Mouse (Mus musculus): ENCODE measurements around the gene Ctso. TPM values are rescaled to one million over a fixed set of nuclear protein-coding genes. Genes with fewer than 3 reads are reported as not detected.

Ctso gene
- total RNA-seq, 2 experiments from 2014 or later: 16.8 to 19.8 TPM

- DNase-seq (ENCODE audit: extremely low spot score in 1 of 2, low spot score in 1 of 2): no peak
These were observed 16.6 kb downstream of the Ctso start for GRCm38 (mm10) chr3:81949048-81949447.

- DNase-seq (ENCODE audit: extremely low spot score in 1 of 2, low spot score in 1 of 2): no peak
These were observed 19.4 kb downstream of the Ctso start for GRCm38 (mm10) chr3:81951785-81952184.

- DNase-seq (ENCODE audit: extremely low spot score in 1 of 2, low spot score in 1 of 2): no peak
These were observed 25.1 kb downstream of the Ctso start for GRCm38 (mm10) chr3:81957484-81957883.

DNA sequence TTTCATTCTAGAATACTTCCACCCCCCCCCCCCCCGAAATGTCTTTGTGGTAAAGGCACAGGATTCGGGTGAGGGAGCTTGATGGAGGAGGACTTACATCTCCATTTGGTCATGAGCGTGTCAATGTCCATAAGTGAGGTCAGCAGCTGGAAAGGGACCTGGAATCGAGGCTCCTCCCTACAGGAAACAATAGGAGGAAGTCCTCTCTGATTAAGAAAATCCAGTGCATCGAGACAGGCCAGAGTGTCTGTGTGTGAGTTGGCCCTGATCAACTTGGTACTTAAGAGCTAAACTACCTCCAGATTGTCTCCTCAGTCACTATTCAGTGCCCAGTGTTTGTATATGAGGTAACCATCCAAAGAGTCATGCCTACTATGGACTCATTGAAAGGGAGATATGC, 28.9 kb downstream of the Ctso start:
- DNase-seq (ENCODE audit: extremely low spot score in 1 of 2, low spot score in 1 of 2): no peak

- DNase-seq (ENCODE audit: extremely low spot score in 1 of 2, low spot score in 1 of 2): no peak
These were observed 31.4 kb downstream of the Ctso start for GRCm38 (mm10) chr3:81963768-81964167.

GRCm38 (mm10) chr3:81964596-81964995, 32.2 kb downstream of the Ctso start:
- DNase-seq (ENCODE audit: extremely low spot score in 1 of 2, low spot score in 1 of 2): no peak

GRCm38 (mm10) chr3:81975607-81976006, 43.2 kb downstream of the Ctso start:
- no peak for DNase-seq (ENCODE audit: extremely low spot score in 1 of 2, low spot score in 1 of 2)

DNA sequence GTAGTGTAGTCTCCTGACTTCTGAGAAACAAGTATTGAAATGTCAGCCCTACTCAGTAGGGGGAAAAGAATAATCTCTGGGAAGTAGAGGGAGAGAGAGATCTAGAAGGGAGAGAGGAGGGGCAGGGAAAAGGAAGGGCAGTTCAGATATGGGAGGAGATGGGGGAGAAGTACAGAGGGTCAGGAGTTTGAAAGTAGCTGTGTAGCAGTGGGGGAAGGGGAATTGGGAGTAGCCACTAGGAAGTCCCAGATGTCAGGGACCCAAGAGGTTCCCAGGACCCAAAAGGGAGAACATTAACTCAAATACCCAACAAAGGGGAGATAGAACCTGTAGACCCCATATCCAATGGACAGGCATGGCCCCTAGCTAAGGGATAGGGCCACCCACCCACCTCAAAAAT, 43.7 kb downstream of the Ctso start, which contains the start of gene Tdo2:
Gene Tdo2, minus strand, starts transcription at position 101 of the 400 bp plus-strand sequence.
- no peak for DNase-seq (ENCODE audit: extremely low spot score in 1 of 2, low spot score in 1 of 2)

DNA sequence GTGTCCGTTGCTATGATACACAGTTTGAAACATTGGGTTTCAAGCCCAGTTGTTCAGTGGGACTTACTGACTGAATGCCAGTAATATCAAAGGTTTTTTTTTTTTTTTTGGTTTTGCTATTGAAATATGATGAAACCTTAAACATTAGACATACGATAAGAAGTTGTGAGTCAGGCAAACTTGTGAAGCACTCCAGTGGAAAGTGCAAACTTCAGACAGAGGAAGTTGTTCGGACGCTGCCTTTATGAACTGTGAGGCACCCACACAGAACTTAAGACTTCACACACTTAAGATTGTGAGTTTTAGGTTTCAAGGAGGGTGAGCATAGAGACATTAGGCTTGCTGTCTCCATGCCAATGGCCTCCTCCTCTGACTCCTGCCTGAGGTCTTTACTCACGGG, 49.2 kb downstream of the Ctso start:
- no peak for DNase-seq (ENCODE audit: extremely low spot score in 1 of 2, low spot score in 1 of 2)

DNA sequence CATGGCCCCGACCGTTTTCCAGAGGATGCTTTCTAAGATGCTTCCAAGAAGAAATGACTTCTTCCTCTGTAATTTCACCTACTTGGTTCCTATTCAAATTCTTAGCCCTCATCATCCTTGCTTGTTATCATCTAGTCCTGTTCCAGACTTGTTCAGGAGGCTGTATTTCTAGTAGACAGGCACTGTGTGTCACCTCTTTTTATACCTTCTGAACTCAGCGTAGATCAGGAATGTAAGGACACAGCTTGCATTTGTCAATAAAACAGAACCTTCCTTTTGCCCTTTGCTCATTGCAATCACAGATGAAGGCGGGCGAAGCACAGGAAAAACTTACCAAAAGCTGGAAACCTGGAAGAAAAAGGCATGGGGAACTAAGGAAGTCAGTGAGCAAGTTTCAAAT, 49.6 kb downstream of the Ctso start, which contains the start of gene Asic5:
Gene Asic5, plus strand, starts transcription at position 301 of the 400 bp plus-strand sequence.
- DNase-seq (ENCODE audit: extremely low spot score in 1 of 2, low spot score in 1 of 2): no peak

GRCm38 (mm10) chr3:81983120-81983895, 50.9 kb downstream of the Ctso start:
- no peak for DNase-seq (ENCODE audit: extremely low spot score in 1 of 2, low spot score in 1 of 2)

- no peak for DNase-seq (ENCODE audit: extremely low spot score in 1 of 2, low spot score in 1 of 2)
These were observed 52.7 kb downstream of the Ctso start for GRCm38 (mm10) chr3:81985100-81985499.

- DNase-seq (ENCODE audit: extremely low spot score in 1 of 2, low spot score in 1 of 2): no peak
These were observed 53.7 kb downstream of the Ctso start for GRCm38 (mm10) chr3:81986103-81986502.

DNA sequence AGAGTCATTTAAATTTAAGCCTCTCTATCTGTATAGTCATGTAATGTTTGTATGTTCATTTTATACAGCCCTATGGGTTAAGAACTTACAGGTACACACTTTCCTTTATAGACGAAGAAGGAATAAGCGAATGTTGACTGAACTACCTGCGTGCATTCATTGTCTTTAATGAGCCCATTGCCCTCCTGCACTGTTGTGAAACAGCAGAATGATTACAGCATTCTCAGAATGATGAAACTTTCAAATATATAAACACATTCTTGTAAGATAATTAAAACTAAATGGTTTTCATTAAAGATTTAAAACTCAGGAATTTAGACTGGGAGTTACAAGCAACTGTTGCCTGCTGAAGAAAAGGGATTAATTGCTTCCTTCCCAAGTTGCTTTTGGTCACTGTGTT, 55.2 kb downstream of the Ctso start:
- no peak for DNase-seq (ENCODE audit: extremely low spot score in 1 of 2, low spot score in 1 of 2)

GRCm38 (mm10) chr3:81989692-81990141, 57.3 kb downstream of the Ctso start:
- DNase-seq (ENCODE audit: extremely low spot score in 1 of 2, low spot score in 1 of 2): no peak

DNA sequence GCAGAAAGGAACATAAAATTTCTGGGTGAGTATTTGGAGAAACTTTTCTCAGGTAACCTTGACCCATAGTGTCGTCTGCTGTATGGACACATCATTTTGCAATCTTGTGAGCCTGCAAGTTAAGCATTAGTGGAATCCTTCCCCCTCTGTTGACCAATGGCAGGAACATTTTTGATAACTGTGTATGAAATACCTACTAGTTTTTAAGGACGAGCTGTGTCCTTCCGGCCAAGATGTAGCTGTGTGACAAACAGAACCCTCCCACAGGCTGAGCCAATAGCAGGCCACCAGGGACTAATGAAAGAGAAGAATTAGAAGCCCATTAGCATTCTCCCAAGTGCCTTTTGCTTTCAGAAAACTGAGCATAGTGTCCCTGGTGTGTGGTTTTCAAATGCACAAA, 58.1 kb downstream of the Ctso start:
- no peak for DNase-seq (ENCODE audit: extremely low spot score in 1 of 2, low spot score in 1 of 2)

GRCm38 (mm10) chr3:81995371-81995770, 63.0 kb downstream of the Ctso start:
- DNase-seq (ENCODE audit: extremely low spot score in 1 of 2, low spot score in 1 of 2): no peak

GRCm38 (mm10) chr3:81995988-81996387, 63.6 kb downstream of the Ctso start:
- no peak for DNase-seq (ENCODE audit: extremely low spot score in 1 of 2, low spot score in 1 of 2)

Data from layer of hippocampus, postnatal 25 days (tissue).